Comparison of ENCODE assay signal across 9 mouse cellular contexts in the genomic region with DNA sequence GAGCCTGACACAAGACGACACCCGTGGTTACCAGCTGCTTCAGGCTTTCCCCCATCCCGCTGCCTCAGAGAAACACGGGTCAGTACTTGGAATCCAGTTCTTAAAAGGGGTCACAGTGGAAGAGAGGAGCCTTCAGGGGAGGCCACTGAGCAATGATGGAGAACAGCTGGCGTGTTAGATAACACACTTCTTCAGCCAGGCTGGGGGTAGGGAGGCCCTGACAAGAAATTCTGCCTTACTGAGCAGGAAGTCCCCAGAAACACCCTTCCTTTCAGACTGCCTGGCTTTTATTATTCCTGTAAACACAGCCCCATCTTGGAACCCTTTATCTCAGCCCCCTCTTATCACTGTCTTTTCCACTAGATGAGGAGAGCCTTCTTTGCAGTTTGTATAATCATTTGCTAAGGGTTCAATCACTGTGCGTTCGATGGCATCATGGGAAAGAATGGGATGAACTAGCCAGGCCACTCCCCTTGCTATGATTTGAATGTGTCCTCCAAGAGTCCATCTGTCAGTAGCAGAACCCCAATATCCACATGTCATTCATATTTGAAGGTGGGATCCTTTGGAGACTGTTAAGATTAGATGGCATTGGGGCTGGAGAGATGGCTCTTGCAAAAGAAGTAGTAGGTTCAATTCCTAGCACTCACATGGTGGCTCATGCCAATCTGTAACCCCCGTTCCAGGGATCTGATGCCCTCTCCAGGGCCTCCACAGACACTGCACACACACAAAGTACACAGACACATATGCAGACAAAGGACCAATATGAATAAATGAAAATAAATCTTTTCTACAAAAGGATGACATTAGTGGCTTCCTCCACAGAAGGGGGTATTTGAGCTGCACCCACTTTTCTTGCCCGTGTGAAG. TPM values are rescaled to one million over a fixed set of nuclear protein-coding genes. Genes with fewer than 3 reads are reported as not detected.
DNase-seq lines count a peak whose midpoint lies in the region; ATAC-seq and TF ChIP-seq lines count a peak whose summit lies in the region.
"Had no signal": no experiment of that assay in that cellular context is flagged by ENCODE, and none has a peak within 500 bp of the region (broad histone marks: within the 10 kb centered on the region; RNA-seq: fewer than 3 reads in every experiment).

No protein-coding gene starts in this region.

- H3K36me3 ChIP-seq in heart, embryonic 11.5 days (ENCODE audit: control insufficient read depth, insufficient read depth, low read length) = no peaks in the 10 kb centered on the region

- no peaks in the 10 kb centered on the region for H3K27me3 ChIP-seq in heart, embryonic 11.5 days (ENCODE audit: control insufficient read depth, insufficient read depth, low read length)

- DNase-seq in lung, adult 18-20 months = peak; percentile 54 to 63
- DNase-seq in lung, adult 2 months = no peak
- peak; percentile 81 for DNase-seq in kidney, postnatal 14 days
- peak; percentile 55 for DNase-seq in mesoderm, embryonic 11.5 days (ENCODE audit: low read depth, low spot score)
- no peak for DNase-seq in adrenal gland, adult 18-20 months (ENCODE audit: low spot score in 2 of 2)
- no peak for DNase-seq in gastrocnemius, postnatal 36 days
- DNase-seq in B cell, adult 2 months = no peak

- peak; percentile 90 for ATAC-seq in heart, embryonic 11.5 days (replicated peaks; ENCODE audit: insufficient number of reproducible peaks, low FRiP score, low TSS enrichment)
- ATAC-seq: Patski had no signal

- TF ChIP-seq CTCF in lung, adult 2 months (IDR thresholded peaks at IDR 0.05; ENCODE audit: insufficient read depth, low read length) = no peak

- no peak for TF ChIP-seq POLR2A in lung, adult 2 months (IDR thresholded peaks at IDR 0.05; ENCODE audit: borderline replicate concordance, extremely low read depth, low read depth, low read length)

- no peak overlapping the region; the same call in 1 of the 2 replicates for H3K4me2 ChIP-seq in heart, embryonic 11.5 days

- 37% methylated on average over 9 of the region's 9 CpGs for WGBS in lung, adult 2 months
- 23% methylated on average over 9 of the region's 9 CpGs for WGBS in heart, embryonic 11.5 days (ENCODE audit: insufficient replicate concordance)

- no peaks in the 10 kb centered on the region for H3K9me3 ChIP-seq in heart, embryonic 11.5 days (replicated peaks; ENCODE audit: control insufficient read depth, low read length)

- no peak overlapping the region for H3K4me3 ChIP-seq in lung, adult 2 months (replicated peaks; ENCODE audit: extremely low read depth, low read depth, low read length)
- no peak overlapping the region for H3K4me3 ChIP-seq in heart, embryonic 11.5 days (ENCODE audit: low read depth, low read length)

- intact Hi-C loops in gastrocnemius, postnatal 36 days (cut with DNase I) = no loop called here

- H3K4me1 ChIP-seq in lung, adult 2 months (ENCODE audit: control insufficient read depth, insufficient read depth, low read length) = peaks cover 13% of the 10 kb centered on the region
- peaks cover 20% of the 10 kb centered on the region for H3K4me1 ChIP-seq in heart, embryonic 11.5 days (ENCODE audit: control insufficient read depth, insufficient read depth, low read length)

- no peak overlapping the region for H3K9ac ChIP-seq in heart, embryonic 11.5 days (ENCODE audit: low read depth, low read length)

- H3K27ac ChIP-seq in heart, embryonic 11.5 days (ENCODE audit: low read depth, low read length) = peak overlapping the region; percentile 81

RNA-seq across cellular contexts. Expression of gene Plxnc1, which starts 12.4 kb away (rescaled TPM):
- polyA plus RNA-seq in lung, adult 2 months (2012; rRNA removed) = 4.6 and 5.4 TPM in 2 replicates
- polyA plus RNA-seq in heart, embryonic 11.5 days (2014; fragmentation: Nextera tagmentation; extraction: Ambion mirVana) = 6.7 and 7.1 TPM in 2 replicates
- 1 to 10 TPM; 1.6 to 9.1 TPM for total RNA-seq in adrenal gland, adult 18-20 months (2021)
- under 1 TPM; 0.56 to 0.62 TPM for total RNA-seq in gastrocnemius, postnatal 36 days (2021)

Comparison
In these comparisons a context has a peak if more than half of its experiments do, and no peak if none do; other contexts are left out.
1. DNase-seq: peak in lung, adult 18-20 months (2 of 2), kidney, postnatal 14 days (single experiment) and mesoderm, embryonic 11.5 days (single experiment); none in lung, adult 2 months (single experiment), adrenal gland, adult 18-20 months (0 of 2), gastrocnemius, postnatal 36 days (0 of 2) and B cell, adult 2 months (0 of 2).